In the genomic region with DNA sequence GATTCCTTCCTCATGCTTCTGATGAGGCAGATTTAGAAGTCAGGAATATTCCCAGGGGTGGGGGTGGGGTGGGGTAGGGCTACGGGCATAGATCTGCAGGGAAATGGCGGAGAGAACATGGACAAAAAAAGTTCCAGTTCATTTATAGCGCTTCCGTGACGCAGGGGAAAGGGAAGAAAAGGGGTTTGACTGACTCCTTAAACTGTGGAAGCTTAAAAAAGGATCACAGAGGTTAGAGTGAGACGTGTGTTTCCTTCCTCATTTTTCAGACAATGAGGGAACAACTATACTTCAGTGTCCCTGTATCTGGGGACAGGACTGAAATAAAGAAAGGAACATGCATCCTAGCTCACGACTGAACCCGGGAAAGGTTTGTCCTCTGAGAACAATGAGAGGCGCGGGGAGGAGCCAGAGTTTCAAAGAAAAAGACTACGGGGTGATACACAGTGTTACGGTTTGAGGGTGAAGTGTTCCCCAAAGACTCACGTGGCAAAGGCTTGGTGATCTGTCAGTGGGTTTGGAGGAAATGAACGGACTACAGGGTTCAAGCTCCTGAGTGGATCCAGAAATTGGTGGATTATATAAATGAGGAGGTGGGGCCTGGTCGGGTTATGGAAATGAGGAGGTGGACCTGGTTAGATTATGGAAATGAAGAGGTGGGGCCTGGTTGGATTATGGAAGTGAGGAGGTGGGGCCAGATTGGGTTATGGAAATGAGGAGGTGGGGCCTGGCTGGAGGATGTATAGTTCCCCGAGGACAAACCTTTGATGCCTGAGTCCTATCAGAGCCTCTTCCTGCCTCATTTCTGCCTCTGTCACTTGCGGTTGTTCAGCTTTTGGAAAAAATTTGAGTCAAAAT, we compare ENCODE assay signal across 9 mouse cellular contexts. TPM values are rescaled to one million over a fixed set of nuclear protein-coding genes. Genes with fewer than 3 reads are reported as not detected.
A peak's percentile ranks its signal among the peaks of the same experiment; 100 is the strongest.
DNase-seq lines count a peak whose midpoint lies in the region; ATAC-seq and TF ChIP-seq lines count a peak whose summit lies in the region.
"Had no signal": no experiment of that assay in that cellular context is flagged by ENCODE, and none has a peak within 500 bp of the region (broad histone marks: within the 10 kb centered on the region; RNA-seq: fewer than 3 reads in every experiment).

No protein-coding gene starts in this region.

- no peak overlapping the region for H3K27ac ChIP-seq in testis, adult 2 months (ENCODE audit: control insufficient read depth, insufficient read depth, low read depth, low read length)
- peak overlapping the region; percentile 47; the same call in 1 of the 2 replicates for H3K27ac ChIP-seq in liver, embryonic 12.5 days
- no peak overlapping the region for H3K27ac ChIP-seq in layer of hippocampus, adult 2 months

- no peaks in the 10 kb centered on the region for H3K27me3 ChIP-seq in testis, adult 2 months (ENCODE audit: control insufficient read depth, insufficient read depth, low read length)
- H3K27me3 ChIP-seq in liver, embryonic 12.5 days (replicated peaks) = no peaks in the 10 kb centered on the region

- H3K4me2 ChIP-seq in liver, embryonic 12.5 days = peak overlapping the region; percentile 49

- no peaks in the 10 kb centered on the region for H3K9me3 ChIP-seq in liver, embryonic 12.5 days (replicated peaks)

- no peaks in the 10 kb centered on the region for H3K36me3 ChIP-seq in testis, adult 2 months (ENCODE audit: control insufficient read depth, insufficient read depth, low read length)
- no peaks in the 10 kb centered on the region for H3K36me3 ChIP-seq in liver, embryonic 12.5 days

- peak overlapping the region; percentile 43 for H3K4me3 ChIP-seq in testis, adult 2 months (ENCODE audit: control insufficient read depth, low read depth, low read length)
- peak overlapping the region; percentile 34 for H3K4me3 ChIP-seq in liver, embryonic 12.5 days
- no peak overlapping the region for H3K4me3 ChIP-seq in layer of hippocampus, adult 2 months
- H3K4me3 ChIP-seq: erythroblast, embryonic 14.5 days had no signal

- peak; percentile 68 for ATAC-seq in liver, embryonic 12.5 days

- no peak for TF ChIP-seq CTCF in testis, adult 2 months (IDR thresholded peaks at IDR 0.05; ENCODE audit: control insufficient read depth, insufficient read depth, insufficient replicate concordance, low read depth, low read length)
- no peak for TF ChIP-seq CTCF in layer of hippocampus, adult 2 months (conservative IDR thresholded peaks at IDR 0.05)

- TF ChIP-seq POLR2A in testis, adult 2 months (IDR thresholded peaks at IDR 0.05; ENCODE audit: control insufficient read depth, low read depth, low read length) = no peak

- H3K9ac ChIP-seq in liver, embryonic 12.5 days = no peak overlapping the region

- peaks cover 3% of the 10 kb centered on the region; the same call in 1 of the 2 replicates for H3K4me1 ChIP-seq in testis, adult 2 months (ENCODE audit: control insufficient read depth, insufficient read depth, low read length)
- peaks cover 10% of the 10 kb centered on the region for H3K4me1 ChIP-seq in liver, embryonic 12.5 days

- DNase-seq in adrenal gland, postnatal 14 days = peak; percentile 27
- DNase-seq in adrenal gland, postnatal 25 days = no peak
- DNase-seq in testis, postnatal 14 days (ENCODE audit: low spot score) = no peak
- peak; percentile 8 for DNase-seq in thymus, postnatal 25 days
- DNase-seq in ovary, postnatal 14 days (ENCODE audit: low spot score) = no peak
- DNase-seq in layer of hippocampus, adult 2 months (ENCODE audit: low spot score in 2 of 2) = no peak

- WGBS in liver, embryonic 12.5 days (ENCODE audit: insufficient replicate concordance) = 11% methylated on average over 17 of the region's 17 CpGs

RNA-seq across cellular contexts. Expression of gene Tmem150c, which starts 57.8 kb away (rescaled TPM):
- total RNA-seq in adrenal gland, postnatal 14 days (2021) = 13.9 and 15.0 TPM in 2 replicates
- total RNA-seq in adrenal gland, postnatal 25 days (2021) = 13.0 and 23.0 TPM in 2 replicates
- 4.6 and 5.8 TPM in 2 replicates for polyA plus RNA-seq in testis, adult 2 months (2012; rRNA removed)
- 1.0 and 1.5 TPM in 2 replicates for polyA plus RNA-seq in liver, embryonic 12.5 days (2016; fragmentation: Nextera tagmentation; extraction: Ambion mirVana)
- 10 to 100 TPM; 79.7 to 88.9 TPM for total RNA-seq in layer of hippocampus, adult 2 months (2021)
- polyA plus RNA-seq: erythroblast, embryonic 14.5 days had no signal

Comparison
In these comparisons a context has a peak if more than half of its experiments do, and no peak if none do; other contexts are left out.
1. DNase-seq: peak in adrenal gland, postnatal 14 days (single experiment) and thymus, postnatal 25 days (single experiment); none in adrenal gland, postnatal 25 days (single experiment), testis, postnatal 14 days (single experiment), ovary, postnatal 14 days (single experiment) and layer of hippocampus, adult 2 months (0 of 2).